Mouse (Mus musculus) B cell, adult (primary cell): ENCODE results near the gene Ddx28. TPM values are rescaled to one million over a fixed set of nuclear protein-coding genes. Genes with fewer than 3 reads are reported as not detected.

Source experiments
- total RNA-seq: library from RNA; stranded (reverse); gene quantifications from 4 replicates; pipeline ENCODE4 v1.2.4, GENCODE M21; 2023; ENCODE audit not compliant: inconsistent age

The Ddx28 gene
- 7.0 to 8.3 TPM (median 7.8 TPM) in 4 replicates for total RNA-seq

GRCm38 (mm10) chr8:106011643-106011986 is at the start of gene Ddx28:
Ddx28 (minus strand) TSS chr8:106011882.

GRCm38 (mm10) chr8:106058731-106059612 is 47.3 kb upstream of the Ddx28 start, which contains the start of gene Nfatc3:
Nfatc3 (plus strand) TSS chr8:106058840.

GRCm38 (mm10) chr8:106005875-106006274 is 5.8 kb downstream of the Ddx28 start, which contains the start of gene Dpep2nb:
Dpep2nb (minus strand) TSS chr8:106005975.

GRCm38 (mm10) chr8:105990856-105991387 is 20.8 kb downstream of the Ddx28 start, which contains the start of gene Dus2:
Dus2 (plus strand) TSS chr8:105991337.

GRCm38 (mm10) chr8:105979325-105979724 is 32.4 kb downstream of the Ddx28 start, which contains the start of gene Dpep3:
Dpep3 (minus strand) TSS chr8:105979429.

GRCm38 (mm10) chr8:105965905-105966341 is 45.8 kb downstream of the Ddx28 start, which contains the start of gene Slc12a4:
Slc12a4 (minus strand) TSS chr8:105966097.

Other genes with a start within 250 kb of the Ddx28 start
- 33.7 to 40.7 TPM (median 34.1 TPM) in 4 replicates for gene Ranbp10, start 184.5 kb downstream of the Ddx28 start, total RNA-seq
- gene Tsnaxip1, start 184.2 kb downstream of the Ddx28 start, total RNA-seq = 1.1 to 1.6 TPM (median 1.3 TPM) in 3 of 4 replicates, not detected in the other
- gene Cenpt, start 158.6 kb downstream of the Ddx28 start, total RNA-seq = 16.0 to 21.7 TPM (median 18.8 TPM) in 4 replicates
- 14.8 to 18.3 TPM (median 15.5 TPM) in 4 replicates for gene Thap11, start 156.8 kb downstream of the Ddx28 start, total RNA-seq
- gene Nutf2, start 151.3 kb downstream of the Ddx28 start, total RNA-seq = 3.8 to 36.5 TPM (median 24.9 TPM) in 4 replicates
- 74.7 to 93.2 TPM (median 78.6 TPM) in 4 replicates for gene Edc4, start 131.0 kb downstream of the Ddx28 start, total RNA-seq
- 0.97 to 2.0 TPM (median 1.5 TPM) in 4 replicates for gene Nrn1l, start 118.3 kb downstream of the Ddx28 start, total RNA-seq
- gene Pskh1, start 111.4 kb downstream of the Ddx28 start, total RNA-seq = 23.9 to 26.9 TPM (median 25.8 TPM) in 4 replicates
- 2.1 to 5.5 TPM (median 3.4 TPM) in 4 replicates for gene Ctrl, start 78.0 kb downstream of the Ddx28 start, total RNA-seq
- gene Psmb10, start 73.4 kb downstream of the Ddx28 start, total RNA-seq = 123 to 171 TPM (median 149 TPM) in 4 replicates
- 0.39 to 0.51 TPM in 2 of 4 replicates, not detected in the others for gene Lcat, start 68.5 kb downstream of the Ddx28 start, total RNA-seq
- gene Slc12a4, start 45.8 kb downstream of the Ddx28 start, total RNA-seq = 10.4 to 17.1 TPM (median 12.3 TPM) in 4 replicates
- not detected in 4 replicates for gene Dpep3, start 32.5 kb downstream of the Ddx28 start, total RNA-seq
- gene Dus2, start 20.5 kb downstream of the Ddx28 start, total RNA-seq = 30.7 to 40.1 TPM (median 34.2 TPM) in 4 replicates
- not detected in 4 replicates for gene Dpep2nb, start 5.9 kb downstream of the Ddx28 start, total RNA-seq
- 166 to 190 TPM (median 187 TPM) in 4 replicates for gene Nfatc3, start 47.0 kb upstream of the Ddx28 start, total RNA-seq
- not detected in 4 replicates for gene Esrp2, start 125.1 kb upstream of the Ddx28 start, total RNA-seq
- 8.8 to 11.3 TPM (median 9.7 TPM) in 4 replicates for gene Pla2g15, start 138.5 kb upstream of the Ddx28 start, total RNA-seq
- 29.1 to 35.1 TPM (median 30.3 TPM) in 4 replicates for gene Slc7a6, start 157.0 kb upstream of the Ddx28 start, total RNA-seq
- gene Slc7a6os, start 199.1 kb upstream of the Ddx28 start, total RNA-seq = 59.9 to 68.4 TPM (median 63.9 TPM) in 4 replicates
- 32.3 to 40.1 TPM (median 35.3 TPM) in 4 replicates for gene Prmt7, start 199.1 kb upstream of the Ddx28 start, total RNA-seq